Mouse (Mus musculus): ENCODE data around the gene Inf2.

Gene Inf2

DNA sequence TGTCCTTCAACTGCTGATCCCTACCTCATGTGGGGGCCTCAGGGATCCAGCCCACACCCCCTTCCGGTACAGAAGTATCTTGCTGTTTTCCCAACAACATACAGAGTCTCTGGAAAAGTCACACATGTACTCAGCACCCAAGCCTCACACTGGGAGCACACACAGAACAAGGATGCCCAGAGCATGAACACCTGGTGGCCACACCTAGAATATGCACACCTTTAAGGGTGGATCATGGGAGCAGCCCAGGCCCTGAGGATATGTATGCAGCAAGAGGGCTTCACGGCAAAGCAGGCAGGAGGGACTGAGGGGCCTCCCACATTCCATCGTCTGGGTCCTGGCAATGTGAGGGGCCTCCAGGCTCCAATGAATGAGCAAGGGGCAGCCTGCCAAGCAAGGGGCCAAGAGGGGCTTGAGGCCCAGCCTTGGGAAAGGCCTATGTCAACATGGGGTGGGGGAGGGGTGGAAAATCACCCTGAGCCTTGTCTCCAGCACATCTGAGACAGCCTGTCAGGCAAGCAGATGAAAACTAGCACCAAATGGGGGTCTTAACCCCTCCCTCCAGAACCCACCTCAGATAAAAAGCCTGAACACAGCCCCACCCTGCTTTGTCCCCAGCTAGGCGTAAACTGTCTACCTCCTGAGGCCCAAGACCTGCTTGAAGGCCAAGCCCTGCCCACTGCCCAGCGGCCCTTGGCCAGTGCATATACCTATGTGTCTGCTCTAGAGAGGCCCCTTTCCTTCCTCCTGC, 72.2 kb downstream of the Inf2 start:
- DNase-seq (ENCODE audit: low spot score) = no peak

GRCm38 (mm10) chr12:112661327-112661605, 72.7 kb downstream of the Inf2 start:
- no peak for DNase-seq (ENCODE audit: low spot score)

DNA sequence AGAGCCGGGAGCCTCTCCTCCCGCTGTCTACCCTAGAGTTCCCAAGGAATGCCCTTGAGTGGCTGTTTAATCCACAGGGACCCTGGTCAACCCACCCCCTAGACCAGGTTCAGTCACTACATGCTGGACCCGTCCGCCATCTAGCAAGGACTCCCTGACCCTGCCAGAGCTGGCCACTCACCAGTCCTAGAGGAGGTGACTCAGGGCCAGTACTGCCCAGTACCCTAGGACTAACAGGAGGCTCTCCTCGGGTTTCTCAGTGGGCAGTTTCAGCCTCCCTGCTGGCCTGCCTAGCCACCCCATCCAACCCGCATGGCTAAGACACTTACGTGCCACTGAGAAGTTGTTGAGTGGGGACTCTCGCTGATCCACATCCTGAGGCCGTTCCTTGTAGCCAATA, 73.3 kb downstream of the Inf2 start:
- DNase-seq (ENCODE audit: low spot score) = no peak

- no peak for DNase-seq (ENCODE audit: low spot score)
Observed at GRCm38 (mm10) chr12:112663303-112663702, 74.7 kb downstream of the Inf2 start.

- no peak for DNase-seq (ENCODE audit: low spot score)
Observed at GRCm38 (mm10) chr12:112663716-112664115, 75.1 kb downstream of the Inf2 start.

- no peak for DNase-seq (ENCODE audit: low spot score)
Observed at GRCm38 (mm10) chr12:112664124-112664523, 75.5 kb downstream of the Inf2 start.

DNA sequence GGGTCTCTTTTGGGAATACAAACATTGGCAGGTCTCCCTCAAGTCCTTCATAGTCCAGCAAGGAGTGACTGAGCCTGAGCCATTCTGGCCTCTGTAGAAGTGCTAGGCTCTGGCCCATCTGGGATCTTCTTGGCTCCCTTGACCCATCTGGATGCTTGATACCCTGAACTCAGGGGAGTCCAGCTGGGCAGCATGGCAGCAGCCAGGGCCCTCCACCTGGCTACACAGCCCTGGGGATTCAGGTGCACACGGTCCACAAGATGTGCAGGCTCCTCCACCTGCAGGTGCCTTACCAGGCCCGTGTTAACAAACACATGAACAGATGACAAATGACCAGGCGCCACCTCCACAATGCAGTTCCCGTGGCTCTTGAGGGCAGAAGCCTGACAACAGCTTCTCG, 76.1 kb downstream of the Inf2 start:
- DNase-seq (ENCODE audit: low spot score) = no peak

Data from testis, postnatal 14 days (tissue).